Mouse (Mus musculus) G1E-ER4 (cell line): Measurements from ENCODE around the gene Snapc1. TPM values are rescaled to one million over a fixed set of nuclear protein-coding genes. Genes with fewer than 3 reads are reported as not detected.

ENCODE experiments used
- GATA1 ChIP-seq: IDR thresholded peaks from one replicate; pipeline ENCODE4 v1.8.0; 2012; ENCODE audit warnings: low read length, inconsistent platforms
- polyA plus RNA-seq: library from polyadenylated mRNA; stranded (reverse); fragments of >175 nt; gene quantifications from 2 replicates; pipeline ENCODE4 v1.2.3, GENCODE M21; 2012

Gene Snapc1
- polyA plus RNA-seq, 1 experiment: 6.6 TPM

GRCm38 (mm10) chr12:73978144-73978543 lies 13.9 kb downstream of the Snapc1 start:
- TF ChIP-seq GATA1: no peak

DNA sequence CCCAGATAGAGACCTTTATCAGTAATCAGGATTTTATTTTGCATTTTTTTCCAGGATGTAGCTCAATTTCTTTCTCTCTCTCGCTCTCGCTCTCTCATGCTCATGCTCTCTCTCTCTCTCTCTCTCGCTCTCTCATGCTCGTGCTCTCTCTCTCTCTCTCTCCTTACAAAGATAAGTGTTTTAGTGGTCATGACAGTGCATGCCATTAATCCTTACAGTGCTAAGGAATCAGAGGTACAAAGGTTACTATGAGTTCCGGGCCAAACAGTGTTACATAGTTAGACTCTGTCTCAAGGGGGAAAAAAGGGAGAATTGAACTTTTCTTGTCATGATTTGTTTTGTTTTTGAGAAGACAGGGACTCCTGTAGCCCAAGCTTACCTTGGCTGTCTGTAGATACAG lies 15.4 kb downstream of the Snapc1 start:
- no peak for TF ChIP-seq GATA1

DNA sequence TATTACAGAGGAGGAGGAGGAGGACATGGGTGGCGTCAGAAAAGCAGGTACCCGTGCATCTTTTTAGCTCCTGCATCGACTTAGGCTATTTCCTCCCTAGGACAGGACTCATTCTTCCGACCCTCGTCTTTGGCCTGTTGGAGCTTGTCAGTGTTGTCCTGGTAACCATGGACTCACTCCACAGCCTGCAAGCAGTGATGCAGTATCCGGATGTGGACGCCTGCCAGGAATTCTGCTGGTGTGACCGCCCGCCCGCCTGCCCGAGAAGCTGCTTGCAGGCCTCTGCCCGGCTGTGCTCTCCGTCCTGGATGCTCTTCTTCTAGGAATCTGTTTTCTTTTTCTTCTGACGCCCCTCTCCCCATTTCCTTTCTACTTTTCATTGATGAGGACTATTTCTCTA lies 18.3 kb downstream of the Snapc1 start:
- TF ChIP-seq GATA1: no peak

DNA sequence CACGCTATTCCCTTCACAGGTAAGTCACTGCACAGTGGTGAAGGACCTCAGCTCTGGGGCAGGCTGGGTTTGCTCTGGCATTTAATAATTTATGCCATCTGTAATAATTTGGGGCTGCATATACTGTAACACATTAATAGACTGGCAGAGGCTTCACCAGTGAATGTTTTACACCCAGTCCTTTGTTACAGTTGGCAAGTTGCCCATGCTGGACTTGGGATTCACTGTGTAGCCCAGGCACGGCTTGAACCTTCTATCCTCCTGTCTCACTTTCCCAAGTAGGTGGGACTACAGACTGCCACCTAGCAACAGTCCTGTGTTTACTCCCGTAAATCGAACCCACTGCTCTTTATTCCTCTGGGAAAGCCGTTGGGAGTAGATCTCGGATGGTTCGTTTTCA lies 22.0 kb downstream of the Snapc1 start:
- no peak for TF ChIP-seq GATA1

DNA sequence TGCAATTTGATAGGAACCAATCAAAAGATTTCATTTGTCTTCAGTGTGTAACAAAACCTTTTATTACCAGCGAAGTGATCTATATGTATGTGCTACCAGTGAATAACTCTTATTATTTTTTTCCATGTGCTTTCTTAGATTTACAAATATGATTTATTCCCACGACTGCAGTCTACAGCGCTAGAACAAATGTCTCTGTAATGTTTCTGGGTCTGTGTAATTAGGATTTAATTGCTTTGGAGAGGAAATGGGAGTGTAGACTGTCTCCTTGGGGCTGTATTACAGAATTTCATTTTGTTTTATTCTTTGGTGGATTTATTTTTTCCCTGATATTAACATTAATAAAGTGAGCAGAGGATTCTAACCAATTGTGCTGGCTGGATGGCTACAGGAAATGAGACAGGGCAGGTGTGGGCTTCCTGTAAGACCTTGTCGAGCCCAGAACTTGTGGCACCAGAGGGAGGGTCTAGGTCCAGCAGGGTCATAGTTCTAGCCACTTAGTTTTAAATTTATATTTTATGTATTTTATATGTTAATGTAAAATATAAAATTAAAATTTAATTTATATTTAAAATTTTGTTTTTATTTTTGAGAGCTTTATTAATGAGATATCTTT lies 24.2 kb downstream of the Snapc1 start:
- no peak for TF ChIP-seq GATA1

DNA sequence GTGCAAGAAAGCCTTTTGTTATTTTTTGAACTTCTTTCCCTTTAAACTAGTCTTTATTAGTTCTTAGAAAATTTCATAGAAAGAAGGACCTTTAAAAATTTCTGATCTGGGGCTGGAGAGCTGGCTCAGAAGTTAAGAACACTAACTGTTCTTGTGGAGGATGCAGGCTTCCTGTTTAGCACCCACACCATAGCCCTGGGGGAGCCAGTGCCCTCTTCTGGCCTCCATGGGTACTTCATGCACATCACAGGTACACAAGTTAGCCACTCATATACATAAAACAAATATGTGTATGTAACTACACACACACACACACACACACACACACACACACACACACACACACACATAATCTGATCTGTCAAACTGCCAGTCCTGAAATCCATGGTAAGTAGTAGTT lies 25.3 kb downstream of the Snapc1 start:
- no peak for TF ChIP-seq GATA1

DNA sequence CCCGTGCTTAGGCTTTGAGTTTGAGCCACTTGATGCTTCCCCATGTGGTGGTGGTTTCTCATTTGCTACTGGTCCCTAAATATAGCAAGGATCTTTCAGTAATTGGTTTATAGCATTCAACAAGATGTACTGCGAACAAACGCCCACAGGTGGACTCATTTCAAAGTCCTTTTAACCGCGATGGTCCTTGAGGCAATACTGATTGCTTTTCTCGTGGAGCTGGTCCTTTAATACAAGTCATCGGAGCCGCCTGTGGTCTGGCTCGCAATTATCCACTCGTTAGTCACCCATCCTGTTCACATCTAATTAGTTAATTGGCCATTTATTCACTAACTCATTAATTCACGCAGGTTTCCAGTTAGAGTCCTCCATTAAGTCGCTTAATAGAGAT lies 32.6 kb downstream of the Snapc1 start:
- no peak for TF ChIP-seq GATA1

DNA sequence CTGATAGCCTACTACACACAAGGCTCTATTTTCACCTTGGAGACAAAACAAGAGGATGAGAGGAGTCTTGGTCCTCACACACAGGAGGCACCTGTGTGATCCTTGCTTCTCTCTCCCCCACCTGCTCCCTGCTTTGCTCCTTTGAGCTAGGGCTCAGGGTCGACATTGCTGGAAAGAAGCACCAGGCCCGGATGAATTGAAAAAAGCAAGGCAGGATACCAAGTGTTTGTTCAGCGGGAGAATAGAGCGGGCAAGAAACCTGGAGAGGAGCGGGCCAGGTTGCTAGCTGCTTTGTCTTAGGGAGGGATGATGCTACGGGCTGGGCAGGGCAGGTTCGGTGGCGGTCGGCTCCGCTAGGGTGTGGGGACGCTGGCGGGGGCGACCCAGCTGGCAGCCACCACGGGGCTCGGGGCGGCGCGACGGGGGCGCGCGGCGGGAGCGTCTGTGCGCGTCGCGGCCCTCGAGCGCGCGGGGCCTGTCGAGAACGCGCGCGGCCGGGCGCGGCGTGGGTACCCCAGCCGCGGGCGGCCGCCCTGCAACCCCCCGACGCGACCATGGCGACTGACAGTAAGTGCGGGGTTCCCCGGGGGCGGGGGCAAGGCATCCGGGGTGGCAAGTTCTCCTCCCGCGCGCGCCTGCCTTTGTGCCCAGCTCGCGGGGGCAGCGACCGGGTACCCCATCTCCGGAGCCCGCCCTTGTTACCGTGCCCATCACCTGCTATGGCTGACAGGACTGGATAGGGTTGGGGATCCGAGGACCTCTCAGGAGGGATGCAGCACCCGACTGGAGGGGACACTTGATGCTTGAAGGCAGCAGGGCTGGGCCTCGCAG lies 33.2 kb downstream of the Snapc1 start, which contains the start of gene Syt16:
Gene Syt16, plus strand, starts transcription at position 365 of the 831 bp plus-strand sequence.
- no peak for TF ChIP-seq GATA1

- TF ChIP-seq GATA1: no peak
These were observed 33.8 kb downstream of the Snapc1 start for GRCm38 (mm10) chr12:73998128-73998456.

DNA sequence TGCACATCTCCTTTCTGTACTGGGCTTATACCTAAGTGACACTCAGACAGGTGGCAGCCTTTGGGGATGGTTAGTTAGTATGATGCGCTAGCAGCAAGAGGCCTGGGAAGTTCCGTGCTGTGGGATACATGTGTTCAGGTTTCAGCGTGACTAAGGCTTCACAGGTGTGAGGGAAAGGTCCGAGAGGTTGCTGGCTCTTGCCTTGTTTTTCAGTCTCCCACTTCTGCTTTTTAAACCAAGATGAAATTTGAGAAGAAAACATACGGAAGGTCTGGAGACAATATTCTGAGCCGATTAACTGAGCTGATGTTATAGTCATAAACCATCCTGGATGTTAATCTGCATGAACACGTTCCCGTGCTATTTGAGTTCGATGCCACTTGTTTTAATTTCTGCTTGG lies 38.2 kb downstream of the Snapc1 start:
- no peak for TF ChIP-seq GATA1

DNA sequence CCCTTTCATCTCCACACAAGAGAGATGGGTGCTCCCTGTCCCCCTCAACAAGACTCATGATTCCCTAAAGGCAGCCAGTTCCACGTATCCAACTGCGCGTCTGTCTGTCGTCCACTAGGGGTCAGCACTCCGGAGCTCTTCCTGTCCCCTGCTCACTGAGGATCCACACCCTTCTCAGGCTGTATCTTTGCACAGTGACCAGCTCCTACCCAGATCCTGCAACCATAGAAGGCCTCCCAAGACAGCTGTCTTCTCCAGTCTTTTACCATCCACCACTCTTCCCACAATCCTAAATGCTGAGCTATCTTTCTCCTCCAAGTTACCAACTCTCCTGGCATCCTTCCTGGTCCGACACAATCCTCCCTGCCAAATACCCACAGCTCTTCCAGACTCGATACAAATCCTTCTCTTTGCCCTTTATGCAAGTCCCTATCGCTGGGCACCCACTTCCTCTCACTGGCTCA lies 45.2 kb downstream of the Snapc1 start:
- no peak for TF ChIP-seq GATA1

- no peak for TF ChIP-seq GATA1
These were observed 49.5 kb downstream of the Snapc1 start for GRCm38 (mm10) chr12:74013739-74014138.

- TF ChIP-seq GATA1: no peak
These were observed 50.5 kb downstream of the Snapc1 start for GRCm38 (mm10) chr12:74014739-74015270.

DNA sequence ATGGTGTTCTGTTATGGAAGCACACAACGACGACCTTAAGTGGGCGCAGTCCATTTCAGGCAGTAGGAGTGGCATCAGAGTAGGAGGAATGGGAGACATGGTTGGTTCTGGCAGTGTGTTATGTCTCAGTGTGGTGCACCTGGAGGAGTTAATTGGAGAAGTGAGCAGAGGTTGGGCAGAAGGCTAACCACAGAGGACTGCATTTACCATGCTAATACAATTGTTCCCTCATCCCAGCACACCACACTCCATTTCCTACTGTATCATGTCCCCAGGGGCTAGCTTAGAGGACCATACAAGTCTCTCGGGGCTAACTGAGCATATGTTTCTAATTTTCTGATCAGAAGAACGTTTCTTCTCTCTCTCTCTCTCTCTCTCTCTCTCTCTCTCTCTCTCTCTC lies 51.2 kb downstream of the Snapc1 start:
- TF ChIP-seq GATA1: no peak

- TF ChIP-seq GATA1: no peak
These were observed 59.0 kb downstream of the Snapc1 start for GRCm38 (mm10) chr12:74023260-74023659.

- TF ChIP-seq GATA1: no peak
These were observed 60.6 kb downstream of the Snapc1 start for GRCm38 (mm10) chr12:74024912-74025311.

Other genes with a start within 250 kb of the Snapc1 start
- 14.7 and 20.7 TPM in 2 replicates for gene Hif1a, start 63.1 kb upstream of the Snapc1 start, polyA plus RNA-seq
- not detected in 2 replicates for gene Gm49321, start 26.8 kb upstream of the Snapc1 start, polyA plus RNA-seq
- gene Syt16, start 33.2 kb downstream of the Snapc1 start, polyA plus RNA-seq: not detected in 2 replicates